ENCODE assay signal across 26 mouse cellular contexts in genomic region chr8:84029272-84029671, GRCm38 (mm10). TPM values are rescaled to one million over a fixed set of nuclear protein-coding genes. Genes with fewer than 3 reads are reported as not detected.
DNase-seq lines count a peak whose midpoint lies in the region; TF ChIP-seq lines count a peak whose summit lies in the region.
"Had no signal": no experiment of that assay in that cellular context is flagged by ENCODE, and none has a peak within 500 bp of the region (broad histone marks: within the 10 kb centered on the region; RNA-seq: fewer than 3 reads in every experiment).

No protein-coding gene starts in this region.

- no peak for TF ChIP-seq CTCF in E14TG2a.4 (conservative IDR thresholded peaks at IDR 0.05; ENCODE audit: low read length)

- H3K27me3 ChIP-seq in E14TG2a.4 (ENCODE audit: insufficient read depth, low read length) = no peaks in the 10 kb centered on the region; the same call in 1 of the 2 replicates

- peak; percentile 53 for DNase-seq in 416B (ENCODE audit: low read depth)
- peak; percentile 86 for DNase-seq in R1 (ENCODE audit: low read depth, low spot score)
- DNase-seq in kidney, adult 9 months = no peak
- DNase-seq in cerebellum, postnatal 14 days = no peak
- DNase-seq in left cerebral cortex, postnatal 36 days (ENCODE audit: low spot score in 2 of 2) = no peak
- DNase-seq: adrenal gland, adult 2 months; adrenal gland, postnatal 25 days; cerebellum, adult 18-20 months; cerebellum, adult 9-10 months; cerebellum, postnatal 25 days; gastrocnemius, postnatal 10 days; gastrocnemius, postnatal 36 days; heart, adult 2 months; heart, postnatal 14 days; heart, postnatal 4 days; kidney, adult 18-20 months had no signal

- intact Hi-C loops in left cerebral cortex, postnatal 36 days (cut with DNase I) = no loop called here

- H3K4me3 ChIP-seq in E14TG2a.4 (replicated peaks; ENCODE audit: low read length) = peak overlapping the region; percentile 35; the same call in 1 of the 2 replicates
- H3K4me3 ChIP-seq: embryonic facial prominence, embryonic 12.5 days; embryonic facial prominence, embryonic 15.5 days; forebrain, embryonic 15.5 days; heart, adult 2 months; heart, embryonic 10.5 days; heart, embryonic 13.5 days had no signal

- H3K4me1 ChIP-seq in E14TG2a.4 (replicated peaks; ENCODE audit: low read depth, low read length) = peaks cover 67% of the 10 kb centered on the region

- H3K9me3 ChIP-seq in E14TG2a.4 (ENCODE audit: low read length) = no peaks in the 10 kb centered on the region
- H3K9me3 ChIP-seq: embryonic facial prominence, embryonic 12.5 days; embryonic facial prominence, embryonic 15.5 days; forebrain, embryonic 15.5 days; heart, embryonic 10.5 days; heart, embryonic 13.5 days had no signal

- H3K36me3 ChIP-seq in E14TG2a.4 (ENCODE audit: insufficient read depth, low read length) = peaks cover 45% of the 10 kb centered on the region
- H3K36me3 ChIP-seq: embryonic facial prominence, embryonic 12.5 days; embryonic facial prominence, embryonic 15.5 days; forebrain, embryonic 15.5 days; heart, embryonic 10.5 days had no signal

RNA-seq across cellular contexts. Expression of gene Palm3, which starts 8.0 kb away (rescaled TPM):
- total RNA-seq in left cerebral cortex, postnatal 36 days (2021) = 1 to 10 TPM; 1.7 to 2.7 TPM
- total RNA-seq: common myeloid progenitor, adult 5-6 weeks; granulocyte monocyte progenitor cell, adult 5-6 weeks had no signal

RNA-seq across cellular contexts. Expression of gene Il27ra, which starts 13.1 kb away (rescaled TPM):
- total RNA-seq in left cerebral cortex, postnatal 36 days (2021) = under 1 TPM; 0.49 to 0.52 TPM

RNA-seq across cellular contexts. Expression of gene Rln3, which starts 15.5 kb away (rescaled TPM):
- total RNA-seq in left cerebral cortex, postnatal 36 days (2021) = not detected
- total RNA-seq: adrenal gland, adult 2 months; adrenal gland, postnatal 25 days; common myeloid progenitor, adult 5-6 weeks; gastrocnemius, adult 18-20 months; gastrocnemius, postnatal 10 days; gastrocnemius, postnatal 36 days; granulocyte monocyte progenitor cell, adult 5-6 weeks; heart, adult 2 months; heart, postnatal 14 days; heart, postnatal 4 days had no signal

RNA-seq across cellular contexts. Expression of gene 2210011C24Rik, which starts 17.3 kb away (rescaled TPM):
- total RNA-seq in left cerebral cortex, postnatal 36 days (2021) = 1 to 10 TPM; 1.3 to 3.1 TPM
- total RNA-seq: adrenal gland, adult 2 months; adrenal gland, postnatal 25 days; common myeloid progenitor, adult 5-6 weeks; granulocyte monocyte progenitor cell, adult 5-6 weeks had no signal

RNA-seq across cellular contexts. Expression of gene 1700067K01Rik, which starts 28.0 kb away (rescaled TPM):
- total RNA-seq in left cerebral cortex, postnatal 36 days (2021) = under 1 TPM in 1 of 2 experiments, not detected in 1; 0.59 TPM
- total RNA-seq: common myeloid progenitor, adult 5-6 weeks; gastrocnemius, adult 18-20 months; granulocyte monocyte progenitor cell, adult 5-6 weeks; hindbrain, postnatal 0 days had no signal

Comparison
In these comparisons a context has a peak if more than half of its experiments do, and no peak if none do; other contexts are left out.
1. DNase-seq: peak in 416B (single experiment) and R1 (single experiment); none in kidney, adult 9 months (single experiment), cerebellum, postnatal 14 days (0 of 2) and left cerebral cortex, postnatal 36 days (0 of 2).